Mouse (Mus musculus): ENCODE measurements around the gene Ripk4. TPM values are rescaled to one million over a fixed set of nuclear protein-coding genes. Genes with fewer than 3 reads are reported as not detected.

Gene Ripk4
- under 1 TPM; 0.06 to 0.22 (median 0.19) TPM for total RNA-seq (2022)

GRCm38 (mm10) chr16:97763061-97763989, at the start of gene Ripk4:
Ripk4 (minus strand) TSS chr16:97763787.
- no peak for DNase-seq (ENCODE audit: low spot score)

- DNase-seq (ENCODE audit: low spot score) = no peak
These were observed 45.3 kb upstream of the Ripk4 start for GRCm38 (mm10) chr16:97808881-97809280.

- no peak for DNase-seq (ENCODE audit: low spot score)
These were observed 42.1 kb upstream of the Ripk4 start for GRCm38 (mm10) chr16:97805646-97806045.

DNA sequence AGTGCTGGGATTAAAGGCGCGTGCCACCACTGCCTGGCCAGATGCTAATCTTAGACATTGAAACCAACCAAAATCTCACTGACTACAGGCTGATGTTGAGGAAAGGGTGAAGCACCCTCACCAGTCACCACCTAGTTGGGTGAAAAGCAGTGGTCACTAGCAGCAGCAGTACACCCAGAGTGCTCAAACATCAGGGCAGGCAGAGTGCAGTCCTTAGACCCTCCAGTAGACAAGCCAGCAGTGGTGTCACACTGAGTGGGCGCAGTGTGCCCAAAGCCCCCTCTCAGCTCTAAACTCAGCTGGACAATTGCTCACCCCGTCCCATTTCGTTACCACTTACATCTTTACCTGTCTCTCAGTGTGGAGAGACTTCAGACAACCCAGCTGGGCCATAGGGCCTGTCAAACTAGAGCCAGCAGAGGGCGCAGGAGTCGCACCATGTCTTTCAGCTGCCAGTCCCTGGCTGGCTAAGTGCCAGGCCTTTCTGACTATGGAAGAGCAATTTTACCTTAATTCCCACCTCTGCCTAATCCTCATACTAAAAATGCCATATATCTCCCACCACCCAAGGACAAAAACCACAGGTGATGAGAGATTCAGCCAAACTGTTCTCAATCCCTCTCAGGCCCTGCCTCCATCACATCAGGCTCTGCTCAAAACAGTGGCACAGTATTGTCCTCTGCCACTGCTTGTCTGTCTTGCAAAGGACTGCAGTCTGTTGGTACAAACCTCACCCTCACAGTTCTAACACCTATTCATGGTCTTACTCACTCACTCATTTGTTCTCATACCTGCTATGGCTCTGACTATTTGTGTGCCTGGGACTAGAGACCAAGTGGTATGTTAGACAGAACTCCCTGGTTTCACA, 41.3 kb upstream of the Ripk4 start:
- DNase-seq (ENCODE audit: low spot score) = peak; percentile 67

DNA sequence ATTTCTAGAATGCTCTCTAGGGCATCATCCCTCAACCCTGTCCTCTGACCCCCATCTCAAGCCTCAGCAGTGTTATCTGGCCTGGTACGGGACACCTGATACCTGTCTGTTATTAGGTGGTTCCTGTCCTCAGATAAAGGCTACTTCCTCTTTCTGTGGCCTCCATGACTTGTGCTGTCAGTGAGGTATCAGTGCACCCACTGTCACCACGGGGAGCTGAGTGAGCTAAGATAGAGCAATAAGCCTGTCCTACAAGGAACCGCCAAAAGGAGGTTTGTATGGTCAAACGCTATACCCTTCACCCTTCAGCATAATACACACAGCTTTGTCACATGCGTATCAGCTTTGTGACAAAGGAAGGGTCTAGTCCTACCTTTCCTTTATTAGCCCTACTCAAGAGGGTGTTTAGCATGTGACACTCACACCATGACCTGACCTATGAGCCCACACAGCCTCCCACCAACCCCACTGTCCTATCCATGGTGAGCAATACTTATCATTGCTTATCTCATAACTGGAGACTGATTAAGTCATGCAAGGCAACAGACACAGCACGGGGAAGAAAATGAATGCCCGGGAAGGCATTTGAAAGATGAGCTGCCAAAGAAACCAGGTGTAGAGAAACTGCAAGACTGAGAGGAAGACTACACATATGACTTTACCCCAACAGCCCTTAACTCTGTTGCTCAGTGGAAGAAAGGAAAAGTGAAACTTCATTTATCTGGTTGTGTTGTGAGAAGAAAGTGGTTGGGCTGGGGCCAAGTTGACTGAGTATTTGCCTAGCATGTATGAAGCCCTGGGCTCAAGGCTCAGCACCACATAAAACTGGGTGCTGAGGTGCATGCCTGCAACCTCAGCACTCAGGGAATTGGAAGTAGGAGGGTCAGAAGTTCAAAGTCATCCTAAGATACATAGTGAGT, 34.6 kb upstream of the Ripk4 start:
- no peak for DNase-seq (ENCODE audit: low spot score)

DNA sequence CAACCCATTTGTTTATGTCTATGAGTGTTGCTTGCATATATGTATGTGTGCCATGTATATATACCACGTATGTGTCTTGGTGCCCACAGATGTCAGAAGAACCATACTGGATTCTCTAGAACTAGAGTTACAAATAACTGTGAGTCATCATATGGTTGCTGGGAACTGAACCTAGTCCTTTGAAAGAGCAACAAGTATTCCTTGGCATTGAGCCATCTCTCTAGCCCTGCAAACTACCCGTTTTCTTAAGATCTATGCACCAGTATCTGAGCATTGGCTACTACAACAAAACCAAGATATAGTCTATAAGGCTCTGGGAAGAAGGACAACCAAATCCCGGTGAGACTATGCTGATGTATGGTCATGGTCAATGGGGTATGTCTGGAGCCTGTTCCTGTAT, 33.6 kb upstream of the Ripk4 start:
- no peak for DNase-seq (ENCODE audit: low spot score)

- no peak for DNase-seq (ENCODE audit: low spot score)
These were observed 30.7 kb upstream of the Ripk4 start for GRCm38 (mm10) chr16:97794256-97794655.

DNA sequence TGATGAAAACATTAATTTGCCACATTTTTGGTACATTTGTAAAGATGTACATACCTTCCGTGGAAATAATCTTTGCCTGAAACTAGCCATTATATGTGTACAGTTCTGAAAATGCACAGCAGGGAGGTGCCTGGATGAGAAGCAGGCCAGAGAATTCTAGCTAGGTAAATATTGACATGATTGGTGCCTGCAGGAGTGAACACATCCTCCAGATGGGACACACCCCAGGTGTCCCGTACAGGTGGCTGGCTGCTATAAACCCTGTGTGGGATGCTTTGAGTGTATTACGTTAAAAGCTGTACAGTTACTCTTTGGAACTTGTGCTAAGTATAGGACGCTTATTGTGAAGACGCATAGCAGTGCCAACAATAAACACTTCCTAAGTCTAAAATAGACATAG, 19.5 kb upstream of the Ripk4 start:
- DNase-seq (ENCODE audit: low spot score) = no peak

GRCm38 (mm10) chr16:97778353-97779025, 14.9 kb upstream of the Ripk4 start:
- DNase-seq (ENCODE audit: low spot score) = peak; percentile 68

DNA sequence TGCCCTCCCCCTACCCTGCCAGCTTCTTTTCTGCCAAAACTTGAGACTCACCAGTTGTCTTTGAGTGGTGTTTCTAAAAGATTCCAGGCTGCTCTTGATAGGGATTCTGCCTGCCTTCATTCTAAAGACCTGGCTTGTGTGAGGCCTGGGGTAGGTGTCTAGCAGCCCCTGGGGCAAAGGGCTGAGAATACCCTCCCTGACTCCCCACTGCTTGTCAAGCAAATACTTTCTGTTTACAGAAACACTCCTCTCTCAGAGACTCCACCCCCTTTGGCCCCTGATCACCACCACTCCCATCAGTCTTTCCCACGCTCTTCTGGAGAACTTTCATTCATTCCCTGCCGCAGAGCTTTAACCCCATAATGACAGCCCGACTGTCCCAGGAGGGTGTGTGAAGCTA, 2.9 kb upstream of the Ripk4 start:
- no peak for DNase-seq (ENCODE audit: low spot score)

- DNase-seq (ENCODE audit: low spot score) = no peak
These were observed 1.0 kb upstream of the Ripk4 start for GRCm38 (mm10) chr16:97764626-97765025.

DNA sequence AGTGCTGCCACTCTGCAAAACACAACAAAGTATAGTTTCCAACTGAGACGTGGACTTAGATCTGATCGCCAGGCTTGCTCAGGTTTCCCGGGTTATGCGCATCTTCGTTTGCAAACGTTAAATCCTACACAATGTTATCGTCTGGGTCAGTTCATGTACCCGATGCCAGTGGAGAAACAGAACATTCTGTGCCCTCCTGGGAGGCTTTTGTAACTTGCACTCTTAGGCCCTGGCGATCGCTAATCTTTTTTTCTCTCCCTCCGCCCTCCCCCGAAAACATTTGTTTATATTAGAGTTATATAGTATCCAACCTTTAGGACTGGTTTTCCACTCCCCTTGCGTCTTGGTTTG, 378 bp upstream of the Ripk4 start:
- DNase-seq (ENCODE audit: low spot score) = no peak

GRCm38 (mm10) chr16:97761782-97762181, 1.8 kb downstream of the Ripk4 start:
- DNase-seq (ENCODE audit: low spot score) = no peak

- no peak for DNase-seq (ENCODE audit: low spot score)
These were observed 3.9 kb downstream of the Ripk4 start for GRCm38 (mm10) chr16:97759681-97760080.

- DNase-seq (ENCODE audit: low spot score) = no peak
These were observed 5.3 kb downstream of the Ripk4 start for GRCm38 (mm10) chr16:97758288-97758687.

DNA sequence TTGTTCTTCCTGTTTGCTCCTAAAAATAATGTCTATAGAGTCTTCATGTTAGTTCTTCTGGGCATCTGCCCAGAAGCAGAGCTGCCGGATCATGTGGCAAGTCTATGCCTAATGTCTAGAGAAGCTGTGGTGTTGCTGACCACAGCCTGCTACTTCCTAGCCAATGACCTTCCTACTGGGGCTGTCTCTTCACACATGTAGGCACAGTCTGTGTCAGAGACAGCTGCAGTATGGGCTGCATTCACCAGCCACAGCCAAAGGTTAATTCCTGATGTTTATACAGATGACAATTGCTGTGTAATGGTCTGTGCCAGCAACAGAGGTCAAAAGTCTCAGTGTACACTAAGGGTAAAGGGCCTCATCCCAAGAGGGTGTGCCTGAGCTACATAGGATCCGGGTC, 7.1 kb downstream of the Ripk4 start:
- DNase-seq (ENCODE audit: low spot score) = no peak

- DNase-seq (ENCODE audit: low spot score) = no peak
These were observed 11.2 kb downstream of the Ripk4 start for GRCm38 (mm10) chr16:97752316-97752941.

DNA sequence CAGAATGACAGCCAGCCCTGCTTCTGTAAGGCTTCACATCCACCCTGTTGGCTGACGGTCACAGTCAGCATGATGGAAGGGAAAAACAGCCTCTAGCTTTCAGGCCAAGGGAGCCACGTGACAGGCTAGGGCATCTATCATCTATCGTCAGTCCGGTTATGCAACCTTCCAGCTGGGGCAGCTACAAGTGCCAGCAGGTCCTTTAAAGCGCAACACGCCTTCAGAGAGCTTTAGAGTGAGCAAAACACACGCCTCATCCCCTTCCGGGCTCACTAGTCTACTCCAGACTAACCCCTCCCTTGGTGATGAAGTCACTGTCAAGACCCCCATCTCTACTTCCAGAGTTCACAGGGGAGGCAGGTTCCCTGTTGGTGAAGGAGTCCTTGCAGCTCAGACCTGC, 11.7 kb downstream of the Ripk4 start:
- DNase-seq (ENCODE audit: low spot score) = peak; percentile 72

DNA sequence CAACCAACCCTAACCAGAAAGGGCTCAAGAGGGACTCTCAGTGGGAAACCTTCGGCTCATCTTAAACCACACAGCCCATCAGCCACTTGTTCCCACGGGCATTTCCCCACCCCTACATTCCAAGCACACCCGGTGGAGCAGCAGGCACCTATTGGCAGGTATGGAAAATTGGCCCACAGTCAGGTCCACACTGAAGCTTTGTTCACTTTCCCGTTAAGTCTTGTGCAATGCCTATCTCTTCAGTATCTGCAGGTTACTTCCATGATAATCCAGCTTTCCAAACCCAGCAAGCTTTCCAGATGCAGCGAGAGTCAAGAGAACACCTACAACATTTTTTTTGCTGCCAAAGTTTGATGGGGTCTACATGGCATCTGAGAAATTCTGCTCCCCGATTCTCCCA, 15.2 kb downstream of the Ripk4 start:
- DNase-seq (ENCODE audit: low spot score) = no peak

DNA sequence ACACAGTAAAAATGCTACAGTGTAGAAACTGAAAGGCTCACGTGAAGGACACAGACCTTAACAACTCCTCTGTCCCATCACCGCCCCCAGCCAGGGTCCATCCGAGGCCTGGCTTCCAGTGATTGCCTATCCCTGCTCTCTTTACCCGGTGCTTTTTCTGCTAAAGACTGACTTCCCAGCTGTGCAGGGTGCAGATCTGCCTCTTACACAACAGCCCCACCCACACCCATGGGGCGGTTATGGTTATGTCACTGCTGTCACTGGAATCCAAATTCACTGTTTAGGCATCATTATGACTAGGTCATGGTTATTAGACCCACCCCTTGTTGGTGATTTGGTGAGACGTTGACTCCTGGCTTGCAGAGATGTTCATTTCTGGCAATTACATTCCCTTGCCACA, 25.6 kb downstream of the Ripk4 start:
- DNase-seq (ENCODE audit: low spot score) = peak; percentile 14

DNA sequence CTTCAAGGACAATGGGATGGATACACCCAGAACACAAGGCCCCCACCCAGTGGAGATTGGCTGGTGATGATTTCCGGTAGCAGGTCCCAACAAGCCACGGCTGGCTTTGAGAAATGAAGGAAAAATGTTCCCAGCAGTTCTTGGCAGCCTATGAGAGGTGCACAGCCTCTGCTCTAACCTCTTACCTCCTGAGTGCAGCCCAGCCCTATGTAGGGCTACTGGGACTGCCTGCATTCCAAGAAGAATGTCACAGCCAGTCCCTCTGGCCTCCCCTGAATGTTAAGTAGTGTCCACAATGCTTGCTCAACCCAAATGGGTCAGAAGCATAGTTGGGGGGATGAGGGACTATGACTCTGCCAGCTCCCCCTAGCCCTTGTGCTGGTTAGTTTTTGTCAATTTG, 27.0 kb downstream of the Ripk4 start:
- no peak for DNase-seq (ENCODE audit: low spot score)
